ENCODE assay signal across 26 mouse cellular contexts in the genomic region with DNA sequence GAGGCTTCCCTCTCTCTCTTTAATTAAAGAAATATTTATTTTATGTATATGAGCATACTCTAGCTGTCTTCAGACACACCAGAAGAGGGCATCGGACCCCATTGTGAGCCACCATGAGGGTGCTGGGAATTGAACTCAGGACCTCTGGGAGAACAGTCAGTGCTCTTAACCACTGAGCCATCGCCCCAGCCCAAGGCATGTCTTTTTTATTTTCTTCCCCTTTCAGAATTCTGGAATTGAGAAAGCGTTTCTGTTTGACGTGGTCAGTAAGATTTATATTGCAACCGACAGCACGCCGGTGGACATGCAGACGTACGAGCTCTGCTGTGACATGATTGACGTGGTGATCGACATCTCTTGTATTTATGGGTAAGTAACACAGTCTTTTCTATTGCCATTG. TPM values are rescaled to one million over a fixed set of nuclear protein-coding genes. Genes with fewer than 3 reads are reported as not detected.
"Had no signal": no experiment of that assay in that cellular context is flagged by ENCODE, and none has a peak within 500 bp of the region (broad histone marks: within the 10 kb centered on the region; RNA-seq: fewer than 3 reads in every experiment).

No protein-coding gene starts in this region.

- H3K4me2 ChIP-seq: heart, embryonic 12.5 days; hindbrain, embryonic 12.5 days; hindbrain, embryonic 14.5 days; intestine, embryonic 15.5 days; kidney, embryonic 15.5 days; limb, embryonic 12.5 days; liver, embryonic 11.5 days had no signal

- H3K4me1 ChIP-seq: heart, embryonic 10.5 days; heart, embryonic 12.5 days; hindbrain, embryonic 10.5 days; hindbrain, embryonic 12.5 days; intestine, embryonic 15.5 days; kidney, embryonic 15.5 days; limb, embryonic 10.5 days; limb, embryonic 12.5 days had no signal

- H3K9me3 ChIP-seq: heart, embryonic 10.5 days; heart, embryonic 12.5 days; hindbrain, embryonic 10.5 days; hindbrain, embryonic 12.5 days; intestine, embryonic 15.5 days; kidney, embryonic 15.5 days; limb, embryonic 10.5 days; limb, embryonic 12.5 days had no signal

- H3K27me3 ChIP-seq: heart, embryonic 12.5 days; hindbrain, embryonic 12.5 days; intestine, embryonic 15.5 days; kidney, embryonic 15.5 days; limb, embryonic 12.5 days had no signal

- DNase-seq: gastrocnemius, adult 2 months; gastrocnemius, postnatal 10 days; gastrocnemius, postnatal 25 days; heart, adult 18-20 months; heart, postnatal 10 days; heart, postnatal 4 days; kidney, adult 18-20 months; kidney, postnatal 4 days; liver had no signal

- H3K36me3 ChIP-seq: intestine, embryonic 15.5 days had no signal

- H3K4me3 ChIP-seq: gastrocnemius, adult 2 months; heart, embryonic 10.5 days; heart, embryonic 12.5 days; hindbrain, embryonic 10.5 days; hindbrain, embryonic 12.5 days; intestine, embryonic 15.5 days; kidney, embryonic 15.5 days; layer of hippocampus, adult 2 months; left cerebral cortex, adult 2 months; limb, embryonic 10.5 days; limb, embryonic 12.5 days had no signal

- H3K27ac ChIP-seq: heart, embryonic 10.5 days; hindbrain, embryonic 10.5 days; hindbrain, embryonic 12.5 days; hindbrain, embryonic 14.5 days; intestine, embryonic 15.5 days; kidney, embryonic 15.5 days; kidney, postnatal 0 days; layer of hippocampus, adult 2 months; left cerebral cortex, adult 2 months; limb, embryonic 10.5 days; limb, embryonic 12.5 days had no signal

- ATAC-seq: hindbrain, embryonic 16.5 days; inflammation-experienced regulatory T-cells, adult 6 months had no signal

- H3K9ac ChIP-seq: heart, embryonic 12.5 days; hindbrain, embryonic 12.5 days; hindbrain, embryonic 14.5 days; intestine, embryonic 15.5 days; kidney, embryonic 15.5 days; limb, embryonic 12.5 days had no signal

RNA-seq across cellular contexts. Expression of a gene that starts 24.0 kb away (rescaled TPM):
- total RNA-seq: granulocyte monocyte progenitor cell, adult 5-6 weeks had no signal

RNA-seq across cellular contexts. Expression of a gene that starts 56.0 kb away (rescaled TPM):
- total RNA-seq: granulocyte monocyte progenitor cell, adult 5-6 weeks; heart, postnatal 4 days; layer of hippocampus, postnatal 10 days had no signal
- polyA plus RNA-seq: kidney, embryonic 15.5 days; kidney, postnatal 0 days; liver, embryonic 11.5 days had no signal
